Mouse (Mus musculus) heart, postnatal 14 days (tissue): ENCODE data around the gene Olfr106-ps. TPM values are rescaled to one million over a fixed set of nuclear protein-coding genes. Genes with fewer than 3 reads are reported as not detected.

Source experiments
- DNase-seq, 2 experiments: peaks; one replicate each; pipeline ENCODE4 v3.0.0; 2021 to 2022
- intact Hi-C: fragments of 180-260 bp; cut with DNase I; formaldehyde crosslinking; loops from one replicate; pipeline ENCODE4 v1.15.1; 2025
- long read RNA-seq, 2 experiments: library from polyadenylated mRNA; stranded (forward); transcript quantifications; one replicate each; pipeline ENCODE4 v2.0.0; 2021
- total RNA-seq, 2 experiments: library from RNA; stranded (reverse); gene quantifications; 2 replicates each; pipeline ENCODE4 v1.2.3; 2021

Gene Olfr106-ps
- total RNA-seq = not detected
- long read RNA-seq, experiment 1 = 0 reads
- long read RNA-seq, experiment 2 = 0 reads

GRCm38 (mm10) chr17:37390093-37390492 is at the start of gene Olfr106-ps:
Gene Olfr106-ps (plus strand): TSS chr17:37390393.
- no peak for DNase-seq
- intact Hi-C loops = no loop called here

GRCm38 (mm10) chr17:37359282-37359681 is 30.9 kb upstream of the Olfr106-ps start, which contains the start of gene Olfr104-ps:
Gene Olfr104-ps (plus strand): TSS chr17:37359582.
- DNase-seq = no peak
- intact Hi-C loops = no loop called here

- intact Hi-C loops = no loop called here
- no peak for DNase-seq
These were observed 11.5 kb upstream of the Olfr106-ps start, which contains the start of gene Olfr105-ps for GRCm38 (mm10) chr17:37378733-37379132. Gene Olfr105-ps (plus strand): TSS chr17:37379033.

- intact Hi-C loops = no loop called here
- DNase-seq = no peak
These were observed 8.7 kb downstream of the Olfr106-ps start, which contains the start of gene Olfr107 for GRCm38 (mm10) chr17:37398926-37399325. Gene Olfr107 (plus strand): TSS chr17:37399226.

GRCm38 (mm10) chr17:37413380-37413779 is 23.2 kb downstream of the Olfr106-ps start:
- intact Hi-C loops = no loop called here
- no peak for DNase-seq

- intact Hi-C loops = no loop called here
- no peak for DNase-seq
These were observed 55.0 kb downstream of the Olfr106-ps start, which contains the start of gene Olfr108 for GRCm38 (mm10) chr17:37445180-37445579. Gene Olfr108 (plus strand): TSS chr17:37445480.

Other genes starting within 250 kb of the Olfr106-ps start
- not detected for gene Olfr93, start 228.9 kb upstream of the Olfr106-ps start, total RNA-seq
- under 1 TPM in 1 of 2 experiments, not detected in 1; 0.80 TPM for gene Ubd, start 196.5 kb upstream of the Olfr106-ps start, total RNA-seq
- gene Olfr94, start 189.4 kb upstream of the Olfr106-ps start, total RNA-seq = not detected
- not detected for gene Olfr95, start 177.3 kb upstream of the Olfr106-ps start, total RNA-seq
- not detected for gene Olfr96, start 170.2 kb upstream of the Olfr106-ps start, total RNA-seq
- not detected for gene Olfr97, start 153.1 kb upstream of the Olfr106-ps start, total RNA-seq
- not detected for gene Olfr98, start 126.6 kb upstream of the Olfr106-ps start, total RNA-seq
- 1 to 10 TPM; 2.3 to 2.4 TPM for gene H2-M3, start 120.2 kb upstream of the Olfr106-ps start, total RNA-seq
- not detected for gene Olfr99, start 106.9 kb upstream of the Olfr106-ps start, total RNA-seq
- not detected for gene Olfr101, start 86.1 kb upstream of the Olfr106-ps start, total RNA-seq
- gene Olfr102, start 73.3 kb upstream of the Olfr106-ps start, total RNA-seq = not detected
- not detected for gene Olfr103, start 50.7 kb upstream of the Olfr106-ps start, total RNA-seq
- not detected for gene Olfr104-ps, start 30.8 kb upstream of the Olfr106-ps start, total RNA-seq
- not detected for gene Olfr105-ps, start 11.4 kb upstream of the Olfr106-ps start, total RNA-seq
- not detected for gene Olfr107, start 8.8 kb downstream of the Olfr106-ps start, total RNA-seq
- gene Olfr108, start 55.1 kb downstream of the Olfr106-ps start, total RNA-seq = not detected
- gene Olfr109, start 68.5 kb downstream of the Olfr106-ps start, total RNA-seq = not detected
- under 1 TPM in 1 of 2 experiments, not detected in 1; 0.49 TPM for gene H2-M2, start 93.2 kb downstream of the Olfr106-ps start, total RNA-seq
- gene Olfr110, start 102.1 kb downstream of the Olfr106-ps start, total RNA-seq = not detected
- gene Olfr111, start 117.6 kb downstream of the Olfr106-ps start, total RNA-seq = not detected
- gene Olfr112, start 179.1 kb downstream of the Olfr106-ps start, total RNA-seq = not detected
- gene Olfr113, start 187.3 kb downstream of the Olfr106-ps start, total RNA-seq = not detected
- gene Olfr114, start 202.3 kb downstream of the Olfr106-ps start, total RNA-seq = not detected
- gene Olfr115, start 236.7 kb downstream of the Olfr106-ps start, total RNA-seq = not detected
- not detected for gene Olfr116, start 236.8 kb downstream of the Olfr106-ps start, total RNA-seq